Mouse (Mus musculus) embryo, embryonic 10.5 days (tissue): ENCODE results near the gene Jakmip3.

Experiments used
- DNase-seq: peaks from one replicate; pipeline ENCODE4 v3.0.0-alpha.2; 2015; ENCODE audit warnings: low spot score

Gene Jakmip3

GRCm38 (mm10) chr7:138947741-138948140, 7.2 kb downstream of the Jakmip3 start:
- no peak for DNase-seq

GRCm38 (mm10) chr7:138948309-138948708, 7.8 kb downstream of the Jakmip3 start:
- no peak for DNase-seq

- no peak for DNase-seq
Measured at GRCm38 (mm10) chr7:138955787-138956186, 15.3 kb downstream of the Jakmip3 start.

GRCm38 (mm10) chr7:138957106-138957505, 16.6 kb downstream of the Jakmip3 start:
- DNase-seq, result no peak

GRCm38 (mm10) chr7:138959747-138960146, 19.2 kb downstream of the Jakmip3 start:
- DNase-seq, result no peak

GRCm38 (mm10) chr7:138963756-138964155, 23.2 kb downstream of the Jakmip3 start:
- DNase-seq, result no peak

GRCm38 (mm10) chr7:138968010-138968620, 27.6 kb downstream of the Jakmip3 start:
- no peak for DNase-seq

GRCm38 (mm10) chr7:138977510-138977909, 37.0 kb downstream of the Jakmip3 start:
- no peak for DNase-seq

- DNase-seq, result no peak
Measured at GRCm38 (mm10) chr7:138984576-138984975, 44.0 kb downstream of the Jakmip3 start.

- DNase-seq, result no peak
Measured at GRCm38 (mm10) chr7:138989156-138989555, 48.6 kb downstream of the Jakmip3 start.

GRCm38 (mm10) chr7:139002692-139003091, 62.2 kb downstream of the Jakmip3 start:
- DNase-seq, result no peak

- DNase-seq, result no peak
Measured at GRCm38 (mm10) chr7:139003250-139003649, 62.7 kb downstream of the Jakmip3 start.

- DNase-seq, result no peak
Measured at GRCm38 (mm10) chr7:139009786-139010502, 69.4 kb downstream of the Jakmip3 start.

GRCm38 (mm10) chr7:139011027-139011426, 70.5 kb downstream of the Jakmip3 start:
- peak; percentile 83 for DNase-seq

GRCm38 (mm10) chr7:139011586-139011985, 71.1 kb downstream of the Jakmip3 start:
- no peak for DNase-seq

- DNase-seq, result no peak
Measured at GRCm38 (mm10) chr7:139012767-139013369, 72.3 kb downstream of the Jakmip3 start.

GRCm38 (mm10) chr7:139015143-139015542, 74.6 kb downstream of the Jakmip3 start:
- DNase-seq, result no peak

- DNase-seq, result peak; percentile 10
Measured at GRCm38 (mm10) chr7:139016288-139016687, 75.8 kb downstream of the Jakmip3 start.

- DNase-seq, result no peak
Measured at GRCm38 (mm10) chr7:139017249-139017903, 76.8 kb downstream of the Jakmip3 start.

- DNase-seq, result peak; percentile 30
Measured at GRCm38 (mm10) chr7:139020884-139021283, 80.4 kb downstream of the Jakmip3 start.

- DNase-seq, result no peak
Measured at GRCm38 (mm10) chr7:139021326-139021725, 80.8 kb downstream of the Jakmip3 start.

GRCm38 (mm10) chr7:139027136-139027535, 86.6 kb downstream of the Jakmip3 start:
- DNase-seq, result no peak

GRCm38 (mm10) chr7:139031215-139031614, 90.7 kb downstream of the Jakmip3 start:
- DNase-seq, result no peak
